Mouse (Mus musculus) layer of hippocampus, postnatal 14 days (tissue): Measurements from ENCODE around the gene Zfp607b. TPM values are rescaled to one million over a fixed set of nuclear protein-coding genes. Genes with fewer than 3 reads are reported as not detected.

Source experiments
- DNase-seq, 2 experiments: peaks; one replicate each; pipeline ENCODE4 v3.0.0; 2021 to 2022; ENCODE audit warnings: low spot score in 2 of 2, mixed read lengths in 1 of 2
- total RNA-seq, 2 experiments: library from RNA; stranded (reverse); gene quantifications; 2 replicates each; pipeline ENCODE4 v1.2.3; 2021

Gene Zfp607b
- total RNA-seq, 2 experiments from 2014 or later = 7.3 to 10.3 TPM

GRCm38 (mm10) chr7:27683218-27683617 is 5.9 kb upstream of the Zfp607b start:
- DNase-seq = no peak

- no peak for DNase-seq
Measured at GRCm38 (mm10) chr7:27685220-27685619, 3.9 kb upstream of the Zfp607b start.

GRCm38 (mm10) chr7:27685681-27686080 is 3.5 kb upstream of the Zfp607b start:
- DNase-seq = no peak

GRCm38 (mm10) chr7:27687043-27687442 is 2.1 kb upstream of the Zfp607b start:
- no peak for DNase-seq

GRCm38 (mm10) chr7:27687836-27688235 is 1.3 kb upstream of the Zfp607b start:
- DNase-seq = no peak

GRCm38 (mm10) chr7:27688246-27688788 is 823 bp upstream of the Zfp607b start:
- DNase-seq = no peak

GRCm38 (mm10) chr7:27691076-27691475 is 1.9 kb downstream of the Zfp607b start:
- no peak for DNase-seq

GRCm38 (mm10) chr7:27696711-27697110 is 7.6 kb downstream of the Zfp607b start:
- DNase-seq = no peak

- no peak for DNase-seq
Measured at GRCm38 (mm10) chr7:27710402-27710801, 21.3 kb downstream of the Zfp607b start.

GRCm38 (mm10) chr7:27721951-27722350 is 32.8 kb downstream of the Zfp607b start:
- no peak for DNase-seq

GRCm38 (mm10) chr7:27725566-27726538 is 36.7 kb downstream of the Zfp607b start:
- peak; percentile 39 to 58 for DNase-seq

- no peak for DNase-seq
Measured at GRCm38 (mm10) chr7:27727471-27727870, 38.3 kb downstream of the Zfp607b start.

GRCm38 (mm10) chr7:27731281-27731883 is 42.2 kb downstream of the Zfp607b start, which contains the start of gene Zfp60:
Gene Zfp60, plus strand, starts transcription at chr7:27731389.
- DNase-seq = peak; percentile 93

- DNase-seq = peak in 1 of 2 experiments; percentile 22
Measured at GRCm38 (mm10) chr7:27731946-27732345, 42.8 kb downstream of the Zfp607b start.

- DNase-seq = no peak
Measured at GRCm38 (mm10) chr7:27732508-27732907, 43.4 kb downstream of the Zfp607b start.

- DNase-seq = no peak
Measured at GRCm38 (mm10) chr7:27735457-27735856, 46.3 kb downstream of the Zfp607b start.

Other genes with a start within 250 kb of the Zfp607b start
- gene Sptbn4, start 241.7 kb upstream of the Zfp607b start, total RNA-seq = 100 to 1,000 TPM; 108 to 123 TPM
- 10 to 100 TPM; 15.6 to 15.8 TPM for gene Blvrb, start 241.4 kb upstream of the Zfp607b start, total RNA-seq
- 1 to 10 TPM; 3.7 to 4.4 TPM for gene Sertad3, start 215.6 kb upstream of the Zfp607b start, total RNA-seq
- 1 to 10 TPM; 6.1 to 6.9 TPM for gene Sertad1, start 202.4 kb upstream of the Zfp607b start, total RNA-seq
- gene Prx, start 190.0 kb upstream of the Zfp607b start, total RNA-seq = under 1 TPM; 0.65 to 0.98 TPM
- gene Hipk4, start 166.1 kb upstream of the Zfp607b start, total RNA-seq = under 1 TPM in 1 of 2 experiments, not detected in 1; 0.35 TPM
- gene Pld3, start 136.1 kb upstream of the Zfp607b start, total RNA-seq = 100 to 1,000 TPM; 585 to 592 TPM
- 10 to 100 TPM; 20.8 to 21.4 TPM for gene 2310022A10Rik, start 136.1 kb upstream of the Zfp607b start, total RNA-seq
- 100 to 1,000 TPM in 1 of 2 experiments, 10 to 100 TPM in 1; 93.7 to 103 TPM for gene Akt2, start 97.8 kb upstream of the Zfp607b start, total RNA-seq
- 10 to 100 TPM; 81.8 to 84.7 TPM for gene Ttc9b, start 35.4 kb upstream of the Zfp607b start, total RNA-seq
- 100 to 1,000 TPM; 197 TPM for gene Map3k10, start 14.7 kb upstream of the Zfp607b start, total RNA-seq
- gene Zfp60, start 42.0 kb downstream of the Zfp607b start, total RNA-seq = 10 to 100 TPM; 32.5 to 37.0 TPM
- gene Zfp626, start 117.9 kb downstream of the Zfp607b start, total RNA-seq = 1 to 10 TPM; 7.2 to 9.0 TPM
- 1 to 10 TPM; 3.7 to 4.1 TPM for gene Zfp59, start 149.3 kb downstream of the Zfp607b start, total RNA-seq
- 1 to 10 TPM; 2.2 TPM for gene Zfp607a, start 168.2 kb downstream of the Zfp607b start, total RNA-seq
- 10 to 100 TPM; 14.2 to 16.5 TPM for gene Zfp974, start 240.1 kb downstream of the Zfp607b start, total RNA-seq